Mouse (Mus musculus) embryonic stem cell, embryonic (primary cell): ENCODE measurements around the gene Abcg5.

ENCODE experiments used
- CTCF ChIA-PET, 4 experiments: fragments of 300-600 bp in 2 of 4; fragments of 350-600 bp in 2 of 4; sonication (Branson Sonifier 250); formaldehyde crosslinking; loops; one replicate each; lab custom pipeline; 2022; ENCODE audit warnings: inconsistent platforms in 2 of 4; lab: Charles Lee
- POLR2A ChIA-PET, 4 experiments: fragments of 300-600 bp in 2 of 4; fragments of 350-600 bp in 2 of 4; sonication (Branson Sonifier 250); formaldehyde crosslinking; loops; one replicate each; lab custom pipeline; 2022; ENCODE audit warnings: antibody characterized with exemption in 4 of 4, inconsistent platforms in 1 of 4; lab: Charles Lee

Gene Abcg5

GRCm38 (mm10) chr17:84633443-84633842 lies 49.4 kb downstream of the Abcg5 start:
- ChIA-PET POLR2A (interaction anchor here in 1 of 4 experiments (0.5 to 2.1 kb wide), 3 partner anchors 156 to 390 kb away, joined by 3 to 7 read pairs (median 3); partner anchors contain the start of gene Thada), CTCF (no interaction called here)

GRCm38 (mm10) chr17:84631836-84632235 lies 51.0 kb downstream of the Abcg5 start:
- POLR2A ChIA-PET = interaction anchor here in 1 of 4 experiments (1.2 to 2.1 kb wide), 2 partner anchors 24 to 165 kb away, joined by 3 to 7 read pairs; partner anchors contain the start of gene Thada
- CTCF ChIA-PET = interaction anchor here in 1 of 4 experiments (0.5 kb wide), 1 partner anchor 558 kb away, joined by 5 read pairs; no protein-coding TSS in a partner anchor

- POLR2A ChIA-PET = interaction anchor here in 1 of 4 experiments (0.6 kb wide), 1 partner anchor 1214 kb away, joined by 5 read pairs; no protein-coding TSS in a partner anchor
- CTCF ChIA-PET = no interaction called here
Observed at GRCm38 (mm10) chr17:84628611-84629010, 54.2 kb downstream of the Abcg5 start.

- POLR2A ChIA-PET = interaction anchor here in 1 of 4 experiments (0.8 to 1.1 kb wide), 2 partner anchors 85 to 329 kb away, joined by 3 read pairs; partner anchors contain the start of gene Ppm1b
Observed at GRCm38 (mm10) chr17:84627721-84628120, 55.1 kb downstream of the Abcg5 start.

GRCm38 (mm10) chr17:84626857-84627305 lies 55.9 kb downstream of the Abcg5 start:
- POLR2A ChIA-PET = interaction anchor here in 2 of 4 experiments (0.8 to 1.6 kb wide), 6 partner anchors 8 to 329 kb away, joined by 3 to 4 read pairs (median 3); partner anchors contain the start of genes Plekhh2 (in 1 of the 2) and Ppm1b (in 1 of the 2)
- CTCF ChIA-PET = no interaction called here

More at GRCm38 (mm10) chr17:84627721-84628120, 55.1 kb downstream of the Abcg5 start:
- CTCF ChIA-PET = no interaction called here

GRCm38 (mm10) chr17:84626276-84626856 lies 56.4 kb downstream of the Abcg5 start, which contains the start of gene Dync2li1:
Gene Dync2li1, plus strand, starts transcription at chr17:84626496.
- POLR2A ChIA-PET = interaction anchor here in 2 of 4 experiments (0.8 to 1.6 kb wide), 5 partner anchors 9 to 114 kb away, joined by 3 to 4 read pairs (median 3); partner anchors contain the start of gene Plekhh2 (in 1 of the 2)
- CTCF ChIA-PET = no interaction called here

- ChIA-PET CTCF (interaction anchor here in 2 of 4 experiments (0.6 kb wide), 2 partner anchors 19 to 599 kb away, joined by 6 to 9 read pairs; no protein-coding TSS in a partner anchor), POLR2A (no interaction called here)
Observed at GRCm38 (mm10) chr17:84622873-84623272, 59.9 kb downstream of the Abcg5 start.

GRCm38 (mm10) chr17:84622028-84622427 lies 60.8 kb downstream of the Abcg5 start:
- ChIA-PET CTCF (no interaction called here), POLR2A (no interaction called here)

- ChIA-PET POLR2A (no interaction called here), CTCF (no interaction called here)
Observed at GRCm38 (mm10) chr17:84621209-84621608, 61.6 kb downstream of the Abcg5 start.

GRCm38 (mm10) chr17:84620610-84621009 lies 62.2 kb downstream of the Abcg5 start:
- ChIA-PET CTCF (no interaction called here), POLR2A (interaction anchor here in 1 of 4 experiments (2.0 kb wide), 1 partner anchor 13 kb away, joined by 5 read pairs; no protein-coding TSS in a partner anchor)

- POLR2A ChIA-PET = interaction anchor here in 1 of 4 experiments (2.0 kb wide), 1 partner anchor 12 kb away, joined by 5 read pairs; no protein-coding TSS in a partner anchor
- CTCF ChIA-PET = no interaction called here
Observed at GRCm38 (mm10) chr17:84620076-84620475, 62.7 kb downstream of the Abcg5 start.

- ChIA-PET POLR2A (interaction anchor here in 2 of 4 experiments (0.7 to 2.0 kb wide), 3 partner anchors 12 to 24 kb away, joined by 3 to 6 read pairs (median 5); no protein-coding TSS in a partner anchor), CTCF (interaction anchor here in 1 of 4 experiments (0.6 kb wide), 1 partner anchor 470 kb away, joined by 3 read pairs; no protein-coding TSS in a partner anchor)
Observed at GRCm38 (mm10) chr17:84619112-84619511, 63.7 kb downstream of the Abcg5 start.

GRCm38 (mm10) chr17:84617953-84618352 lies 64.9 kb downstream of the Abcg5 start:
- CTCF ChIA-PET = no interaction called here
- POLR2A ChIA-PET = interaction anchor here in 2 of 4 experiments (0.7 to 1.7 kb wide), 2 partner anchors 23 to 955 kb away, joined by 4 to 6 read pairs; no protein-coding TSS in a partner anchor

GRCm38 (mm10) chr17:84616526-84617074 lies 66.2 kb downstream of the Abcg5 start:
- ChIA-PET POLR2A (interaction anchor here in 1 of 4 experiments (0.6 to 0.9 kb wide), 3 partner anchors 9 to 83 kb away, joined by 3 to 4 read pairs (median 3); no protein-coding TSS in a partner anchor), CTCF (no interaction called here)

GRCm38 (mm10) chr17:84615811-84616210 lies 67.0 kb downstream of the Abcg5 start:
- CTCF ChIA-PET = interaction anchor here in 1 of 4 experiments (0.5 kb wide), 1 partner anchor 1018 kb away, joined by 3 read pairs; no protein-coding TSS in a partner anchor

GRCm38 (mm10) chr17:84611971-84612370 lies 70.8 kb downstream of the Abcg5 start:
- CTCF ChIA-PET = interaction anchor here in 1 of 4 experiments (0.6 kb wide), 1 partner anchor 16 kb away, joined by 11 read pairs; no protein-coding TSS in a partner anchor
- POLR2A ChIA-PET = no interaction called here

More at GRCm38 (mm10) chr17:84615811-84616210, 67.0 kb downstream of the Abcg5 start:
- POLR2A ChIA-PET = interaction anchor here in 2 of 4 experiments (0.6 to 1.3 kb wide), 3 partner anchors 8 to 84 kb away, joined by 3 to 4 read pairs (median 3); no protein-coding TSS in a partner anchor

GRCm38 (mm10) chr17:84611500-84611899 lies 71.3 kb downstream of the Abcg5 start:
- POLR2A ChIA-PET = no interaction called here

GRCm38 (mm10) chr17:84608606-84609005 lies 74.2 kb downstream of the Abcg5 start:
- CTCF ChIA-PET = interaction anchor here in 1 of 4 experiments (1.0 kb wide), 1 partner anchor 432 kb away, joined by 3 read pairs; no protein-coding TSS in a partner anchor

More at GRCm38 (mm10) chr17:84611500-84611899, 71.3 kb downstream of the Abcg5 start:
- CTCF ChIA-PET = no interaction called here

More at GRCm38 (mm10) chr17:84608606-84609005, 74.2 kb downstream of the Abcg5 start:
- POLR2A ChIA-PET = interaction anchor here in 3 of 4 experiments (0.5 to 2.1 kb wide), 4 partner anchors 11 to 942 kb away, joined by 3 to 5 read pairs (median 4); no protein-coding TSS in a partner anchor
